Mouse (Mus musculus): ENCODE data around the gene St3gal4. TPM values are rescaled to one million over a fixed set of nuclear protein-coding genes. Genes with fewer than 3 reads are reported as not detected.
"Not testable (repeated sequence)": the region's sequence is repeated elsewhere in the genome, so short reads cannot be mapped to it uniquely, and the experiment has no call there.

Gene St3gal4
- polyA plus RNA-seq, 1 experiment = 6.7 TPM

GRCm38 (mm10) chr9:35160662-35161061, 41.6 kb upstream of the St3gal4 start:
- H3K4me1 ChIP-seq (ENCODE audit: control insufficient read depth, insufficient read depth, low read length) = no peaks in the 10 kb centered on the region; the same call in 1 of the 2 replicates
- no peaks in the 10 kb centered on the region for H3K27me3 ChIP-seq (ENCODE audit: control insufficient read depth, insufficient read depth, low read length)
- no peak overlapping the region for H3K4me3 ChIP-seq (ENCODE audit: control insufficient read depth, low read depth, low read length)
- H3K36me3 ChIP-seq (ENCODE audit: control insufficient read depth, insufficient read depth, low read length) = 0 out of 2 replicates have a peak, but pooled peaks cover 2% of the 10 kb centered on the region
- TF ChIP-seq POLR2A (IDR thresholded peaks at IDR 0.05; ENCODE audit: control insufficient read depth, low read depth, low read length) = no peak
- TF ChIP-seq CTCF (IDR thresholded peaks at IDR 0.05; ENCODE audit: control insufficient read depth, insufficient read depth, insufficient replicate concordance, low read depth, low read length) = no peak
- H3K27ac ChIP-seq (ENCODE audit: control insufficient read depth, insufficient read depth, low read depth, low read length) = no peak overlapping the region

- Histone ChIP-seq H3K27ac (ENCODE audit: control insufficient read depth, insufficient read depth, low read depth, low read length) (no peak overlapping the region), H3K27me3 (ENCODE audit: control insufficient read depth, insufficient read depth, low read length) (no peaks in the 10 kb centered on the region), H3K4me3 (ENCODE audit: control insufficient read depth, low read depth, low read length) (no peak overlapping the region), H3K4me1 (ENCODE audit: control insufficient read depth, insufficient read depth, low read length) (no peaks in the 10 kb centered on the region; the same call in 1 of the 2 replicates), H3K36me3 (ENCODE audit: control insufficient read depth, insufficient read depth, low read length) (no peaks in the 10 kb centered on the region)
- TF ChIP-seq POLR2A (IDR thresholded peaks at IDR 0.05; ENCODE audit: control insufficient read depth, low read depth, low read length) = no peak
- no peak for TF ChIP-seq CTCF (IDR thresholded peaks at IDR 0.05; ENCODE audit: control insufficient read depth, insufficient read depth, insufficient replicate concordance, low read depth, low read length)
These were observed 39.4 kb upstream of the St3gal4 start for GRCm38 (mm10) chr9:35158477-35158876.

- Histone ChIP-seq H3K4me1 (ENCODE audit: control insufficient read depth, insufficient read depth, low read length) (no peaks in the 10 kb centered on the region; the same call in 1 of the 2 replicates), H3K4me3 (ENCODE audit: control insufficient read depth, low read depth, low read length) (no peak overlapping the region), H3K27me3 (ENCODE audit: control insufficient read depth, insufficient read depth, low read length) (no peaks in the 10 kb centered on the region), H3K36me3 (ENCODE audit: control insufficient read depth, insufficient read depth, low read length) (no peaks in the 10 kb centered on the region), H3K27ac (ENCODE audit: control insufficient read depth, insufficient read depth, low read depth, low read length) (no peak overlapping the region)
- TF ChIP-seq POLR2A (IDR thresholded peaks at IDR 0.05; ENCODE audit: control insufficient read depth, low read depth, low read length) (no peak), CTCF (IDR thresholded peaks at IDR 0.05; ENCODE audit: control insufficient read depth, insufficient read depth, insufficient replicate concordance, low read depth, low read length) (no peak)
These were observed 37.8 kb upstream of the St3gal4 start for GRCm38 (mm10) chr9:35156862-35157261.

- TF ChIP-seq POLR2A (IDR thresholded peaks at IDR 0.05; ENCODE audit: control insufficient read depth, low read depth, low read length) (no peak), CTCF (IDR thresholded peaks at IDR 0.05; ENCODE audit: control insufficient read depth, insufficient read depth, insufficient replicate concordance, low read depth, low read length) (no peak)
- no peaks in the 10 kb centered on the region for H3K36me3 ChIP-seq (ENCODE audit: control insufficient read depth, insufficient read depth, low read length)
- H3K4me1 ChIP-seq (ENCODE audit: control insufficient read depth, insufficient read depth, low read length) = no peaks in the 10 kb centered on the region; the same call in 1 of the 2 replicates
- H3K27ac ChIP-seq (ENCODE audit: control insufficient read depth, insufficient read depth, low read depth, low read length) = no peak overlapping the region
- H3K4me3 ChIP-seq (ENCODE audit: control insufficient read depth, low read depth, low read length) = no peak overlapping the region
- no peaks in the 10 kb centered on the region for H3K27me3 ChIP-seq (ENCODE audit: control insufficient read depth, insufficient read depth, low read length)
These were observed 37.1 kb upstream of the St3gal4 start for GRCm38 (mm10) chr9:35156002-35156710.

- H3K27ac ChIP-seq (ENCODE audit: control insufficient read depth, insufficient read depth, low read depth, low read length) = no peak overlapping the region
- no peaks in the 10 kb centered on the region for H3K36me3 ChIP-seq (ENCODE audit: control insufficient read depth, insufficient read depth, low read length)
- no peaks in the 10 kb centered on the region for H3K27me3 ChIP-seq (ENCODE audit: control insufficient read depth, insufficient read depth, low read length)
- no peak overlapping the region for H3K4me3 ChIP-seq (ENCODE audit: control insufficient read depth, low read depth, low read length)
- H3K4me1 ChIP-seq (ENCODE audit: control insufficient read depth, insufficient read depth, low read length) = no peaks in the 10 kb centered on the region; the same call in 1 of the 2 replicates
- no peak for TF ChIP-seq CTCF (IDR thresholded peaks at IDR 0.05; ENCODE audit: control insufficient read depth, insufficient read depth, insufficient replicate concordance, low read depth, low read length)
- no peak for TF ChIP-seq POLR2A (IDR thresholded peaks at IDR 0.05; ENCODE audit: control insufficient read depth, low read depth, low read length)
These were observed 33.9 kb upstream of the St3gal4 start for GRCm38 (mm10) chr9:35152923-35153322.

- not testable (repeated sequence) for H3K27me3 ChIP-seq (ENCODE audit: control insufficient read depth, insufficient read depth, low read length); H3K4me1 ChIP-seq (ENCODE audit: control insufficient read depth, insufficient read depth, low read length)
These were observed 29.8 kb upstream of the St3gal4 start for GRCm38 (mm10) chr9:35148822-35149221.

GRCm38 (mm10) chr9:35147261-35147660, 28.2 kb upstream of the St3gal4 start:
- not testable (repeated sequence) for H3K27ac ChIP-seq (ENCODE audit: control insufficient read depth, insufficient read depth, low read depth, low read length); H3K4me1 ChIP-seq (ENCODE audit: control insufficient read depth, insufficient read depth, low read length); H3K36me3 ChIP-seq (ENCODE audit: control insufficient read depth, insufficient read depth, low read length); H3K27me3 ChIP-seq (ENCODE audit: control insufficient read depth, insufficient read depth, low read length)
- H3K4me3 ChIP-seq (ENCODE audit: control insufficient read depth, low read depth, low read length) = peak overlapping the region; percentile 6; the same call in 1 of the 2 replicates

More at GRCm38 (mm10) chr9:35148822-35149221, 29.8 kb upstream of the St3gal4 start:
- H3K4me3 ChIP-seq (ENCODE audit: control insufficient read depth, low read depth, low read length); H3K36me3 ChIP-seq (ENCODE audit: control insufficient read depth, insufficient read depth, low read length); H3K27ac ChIP-seq (ENCODE audit: control insufficient read depth, insufficient read depth, low read depth, low read length): not testable (repeated sequence)

- no peaks in the 10 kb centered on the region; the same call in 1 of the 2 replicates for H3K4me1 ChIP-seq (ENCODE audit: control insufficient read depth, insufficient read depth, low read length)
- H3K27me3 ChIP-seq (ENCODE audit: control insufficient read depth, insufficient read depth, low read length) = no peaks in the 10 kb centered on the region
- TF ChIP-seq CTCF (IDR thresholded peaks at IDR 0.05; ENCODE audit: control insufficient read depth, insufficient read depth, insufficient replicate concordance, low read depth, low read length) (no peak), POLR2A (IDR thresholded peaks at IDR 0.05; ENCODE audit: control insufficient read depth, low read depth, low read length) (no peak)
- no peak overlapping the region for H3K4me3 ChIP-seq (ENCODE audit: control insufficient read depth, low read depth, low read length)
- H3K27ac ChIP-seq (ENCODE audit: control insufficient read depth, insufficient read depth, low read depth, low read length) = no peak overlapping the region
- no peaks in the 10 kb centered on the region for H3K36me3 ChIP-seq (ENCODE audit: control insufficient read depth, insufficient read depth, low read length)
These were observed 26.8 kb upstream of the St3gal4 start for GRCm38 (mm10) chr9:35145829-35146228.

All from testis, adult 2 months (tissue).